ENCODE assay signal across 18 mouse cellular contexts in the genomic region with DNA sequence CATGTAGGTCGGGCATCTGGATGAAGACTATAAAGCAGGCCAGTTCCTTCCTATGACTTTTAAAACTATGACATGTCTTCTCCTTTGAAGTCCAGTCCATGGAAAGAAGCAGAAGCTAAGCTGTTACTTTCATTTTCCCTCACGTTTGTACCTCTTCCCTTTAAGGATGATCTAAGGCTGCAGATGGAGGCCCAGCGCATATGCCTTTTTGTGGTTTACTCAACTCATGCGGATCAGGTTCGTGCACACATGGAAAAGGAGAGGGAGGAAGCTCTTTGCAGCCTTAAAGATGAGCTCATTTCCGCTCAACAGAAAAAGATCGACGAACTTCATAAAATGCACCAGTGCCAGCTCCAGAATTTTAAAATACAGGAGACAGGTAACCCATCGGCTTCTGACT. TPM values are rescaled to one million over a fixed set of nuclear protein-coding genes. Genes with fewer than 3 reads are reported as not detected.
DNase-seq lines count a peak whose midpoint lies in the region; ATAC-seq lines count a peak whose summit lies in the region.
"Had no signal": no experiment of that assay in that cellular context is flagged by ENCODE, and none has a peak within 500 bp of the region (broad histone marks: within the 10 kb centered on the region; RNA-seq: fewer than 3 reads in every experiment).

No protein-coding gene starts in this region.

- intact Hi-C loops in left cerebral cortex, postnatal 4 days (cut with DNase I), result no loop called here

- peak; percentile 17 for DNase-seq in 416B (ENCODE audit: low read depth)
- peak; percentile 6 for DNase-seq in CD4-positive helper T cell, adult 2 months (ENCODE audit: low read depth, low spot score)
- DNase-seq in retina, postnatal 1 day, result no peak
- no peak for DNase-seq in left cerebral cortex, postnatal 4 days
- DNase-seq in urinary bladder, postnatal 14 days (ENCODE audit: low spot score), result no peak
- DNase-seq: adrenal gland, adult 8-10 months; adrenal gland, postnatal 25 days; cerebellum, adult 2 months; cerebellum, adult 9-11 months; cerebellum, postnatal 25 days; gastrocnemius, postnatal 10 days; gastrocnemius, postnatal 36 days; heart, adult 11 months had no signal

- peak; percentile 47; the same call in 1 of the 2 replicates for ATAC-seq in common myeloid progenitor, adult 5-6 weeks (replicated peaks; ENCODE audit: low read depth, poor library complexity, severe bottlenecking)
- ATAC-seq in megakaryocyte progenitor cell, adult 5-6 weeks (replicated peaks; ENCODE audit: poor library complexity), result 0 out of 2 replicates have a peak, but pooled peaks have one; percentile 50
- ATAC-seq: activated CD4-positive, CD25-positive, alpha-beta regulatory T cell, adult 4 months; forebrain, embryonic 13.5 days; forebrain, embryonic 16.5 days had no signal

RNA-seq across cellular contexts. Expression of a gene that starts 40.6 kb away (rescaled TPM):
- total RNA-seq in common myeloid progenitor, adult 5-6 weeks (2017), result 75.4 and 103 TPM in 2 replicates
- total RNA-seq in megakaryocyte progenitor cell, adult 5-6 weeks (2015), result 46.3 and 53.6 TPM in 2 replicates
- 41.9 and 64.1 TPM in 2 replicates for total RNA-seq in megakaryocyte progenitor cell, adult 5-6 weeks (2017)
- 100 to 1,000 TPM; 219 to 224 TPM for total RNA-seq in left cerebral cortex, postnatal 4 days (2021)

Comparison
In these comparisons a context has a peak if more than half of its experiments do, and no peak if none do; other contexts are left out.
1. DNase-seq: peak in 416B (single experiment) and CD4-positive helper T cell, adult 2 months (single experiment); none in retina, postnatal 1 day (single experiment), left cerebral cortex, postnatal 4 days (single experiment) and urinary bladder, postnatal 14 days (single experiment).